Mouse (Mus musculus) hindbrain, embryonic 16.5 days (tissue): ENCODE data around the gene Celf2. TPM values are rescaled to one million over a fixed set of nuclear protein-coding genes. Genes with fewer than 3 reads are reported as not detected.

Source experiments
- ATAC-seq: fragments of 200-750 bp; cut with Nextera tagmentation; 2 replicates; pipeline ENCODE4 v1.8.0; 2017; ENCODE audit warnings: moderate TSS enrichment, moderate library complexity
- H3K27ac ChIP-seq: fragments of 300-500 bp; sonication (generic); 2 replicates; pipeline ENCODE4 v1.5.1; 2014; ENCODE audit warnings: low read depth, mild to moderate bottlenecking, control low read depth, low read length, moderate library complexity
- H3K27me3 ChIP-seq: fragments of 300-500 bp; sonication (generic); replicated peaks from 2 replicates; pipeline ENCODE4 v1.6.1; 2014; ENCODE audit warnings: low read length; ENCODE audit not compliant: control insufficient read depth, insufficient read depth
- H3K36me3 ChIP-seq: fragments of 300-500 bp; sonication (generic); 2 replicates; pipeline ENCODE4 v1.6.1; 2014; ENCODE audit warnings: mild to moderate bottlenecking, low read length, moderate library complexity, mixed read lengths; ENCODE audit not compliant: control insufficient read depth, insufficient read depth
- H3K4me1 ChIP-seq: fragments of 300-500 bp; sonication (generic); 2 replicates; pipeline ENCODE4 v1.6.1; 2014; ENCODE audit warnings: low read depth, low read length; ENCODE audit not compliant: control insufficient read depth, insufficient read depth
- H3K4me2 ChIP-seq: fragments of 300-500 bp; sonication (generic); 2 replicates; pipeline ENCODE4 v1.6.1; 2014; ENCODE audit warnings: mild to moderate bottlenecking, low read length, control low read depth, moderate library complexity
- H3K4me3 ChIP-seq: fragments of 300-500 bp; sonication (generic); 2 replicates; pipeline ENCODE4 v1.5.1; 2014; ENCODE audit warnings: mild to moderate bottlenecking, low read length, control low read depth, moderate library complexity
- H3K9ac ChIP-seq: fragments of 300-500 bp; sonication (generic); 2 replicates; pipeline ENCODE4 v1.6.1; 2014; ENCODE audit warnings: low read depth, mild to moderate bottlenecking, control low read depth, low read length, moderate library complexity
- H3K9me3 ChIP-seq: fragments of 300-500 bp; sonication (generic); 2 replicates; pipeline ENCODE4 v1.6.1; 2014; ENCODE audit warnings: mild to moderate bottlenecking, low read length, moderate library complexity; ENCODE audit not compliant: control insufficient read depth
- WGBS: fragments of 180-500 bp; shearing (Covaris S2); extraction: QIAGEN DNeasy Blood & Tissue Kit; methylation state at CpG from one replicate; pipeline ENCODE4 v1.1.7; 2014; 5-methylcytosine and 5-hydroxymethylcytosine counted together
- polyA plus RNA-seq: library from polyadenylated mRNA; unstranded; fragments of >200 nt; fragmentation: Nextera tagmentation; extraction: Ambion mirVana; gene quantifications from 2 replicates; pipeline ENCODE4 v1.2.1, GENCODE M21; 2015

Gene Celf2
- polyA plus RNA-seq, 1 experiment from 2014 or later, result 130 TPM

DNA sequence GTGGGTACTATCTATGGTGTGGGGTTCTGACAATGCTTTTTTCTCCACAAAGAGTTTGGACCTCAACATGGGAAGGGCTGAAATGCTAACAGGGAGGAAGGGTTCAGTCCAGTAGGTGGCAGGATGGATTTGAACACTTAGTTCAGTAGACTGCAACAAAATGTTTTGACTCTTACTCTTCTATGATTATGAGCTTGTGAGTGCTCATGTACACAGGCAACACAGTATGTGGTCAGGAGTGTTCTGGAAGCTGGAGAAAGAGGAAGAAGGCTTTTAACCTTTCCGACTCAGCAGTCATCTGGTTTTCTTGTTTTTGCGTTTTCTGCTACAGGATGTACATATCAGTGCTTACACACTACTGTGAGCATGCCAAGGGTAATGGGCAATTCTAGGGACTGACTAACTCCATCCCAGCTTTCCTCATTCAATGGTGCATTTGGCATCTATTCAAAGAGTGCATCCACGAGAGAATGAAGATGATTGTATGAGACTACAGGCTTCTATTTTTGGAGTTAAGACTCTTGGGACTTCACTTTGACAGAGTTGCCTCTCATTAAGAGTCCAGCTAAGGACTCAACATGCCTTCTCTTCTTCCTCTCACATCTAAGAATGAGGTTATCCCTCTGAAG, 867.0 kb downstream of the Celf2 start:
- WGBS, result 64% methylated on average over 3 of the region's 3 CpGs
- no peaks in the 10 kb centered on the region for H3K36me3 ChIP-seq
- no peaks in the 10 kb centered on the region for H3K27me3 ChIP-seq
- no peak overlapping the region for H3K4me2 ChIP-seq
- no peaks in the 10 kb centered on the region for H3K9me3 ChIP-seq
- no peak overlapping the region for H3K9ac ChIP-seq
- no peak for ATAC-seq
- H3K4me1 ChIP-seq, result peaks cover 2% of the 10 kb centered on the region; the same call in 1 of the 2 replicates
- H3K4me3 ChIP-seq, result no peak overlapping the region
- no peak overlapping the region for H3K27ac ChIP-seq

DNA sequence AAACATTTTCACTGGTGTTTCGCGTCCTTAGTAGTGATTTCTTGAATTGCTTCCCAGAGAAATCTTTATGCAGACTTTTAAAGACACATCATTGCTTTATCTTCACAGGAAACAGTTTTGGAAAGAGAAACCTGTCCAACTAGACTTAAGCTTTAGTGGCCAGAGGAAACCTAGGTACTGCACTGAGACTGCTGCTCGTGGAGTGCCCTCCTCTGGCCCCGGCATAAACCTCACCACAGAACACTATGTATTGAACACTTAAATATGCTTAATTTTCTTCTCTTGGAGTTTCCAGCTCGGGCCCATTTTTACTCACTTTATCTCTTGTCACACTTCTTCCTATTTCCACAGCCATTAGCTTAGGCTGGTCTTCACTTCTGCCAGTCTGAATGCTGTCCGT, 870.0 kb downstream of the Celf2 start:
- no peak overlapping the region for H3K27ac ChIP-seq
- no peaks in the 10 kb centered on the region for H3K27me3 ChIP-seq
- no peak overlapping the region for H3K9ac ChIP-seq
- no peaks in the 10 kb centered on the region for H3K36me3 ChIP-seq
- H3K9me3 ChIP-seq, result no peaks in the 10 kb centered on the region
- WGBS, result 85% methylated on average over 6 of the region's 6 CpGs
- no peak for ATAC-seq
- H3K4me2 ChIP-seq, result no peak overlapping the region
- no peak overlapping the region for H3K4me3 ChIP-seq
- peaks cover 2% of the 10 kb centered on the region; the same call in 1 of the 2 replicates for H3K4me1 ChIP-seq

DNA sequence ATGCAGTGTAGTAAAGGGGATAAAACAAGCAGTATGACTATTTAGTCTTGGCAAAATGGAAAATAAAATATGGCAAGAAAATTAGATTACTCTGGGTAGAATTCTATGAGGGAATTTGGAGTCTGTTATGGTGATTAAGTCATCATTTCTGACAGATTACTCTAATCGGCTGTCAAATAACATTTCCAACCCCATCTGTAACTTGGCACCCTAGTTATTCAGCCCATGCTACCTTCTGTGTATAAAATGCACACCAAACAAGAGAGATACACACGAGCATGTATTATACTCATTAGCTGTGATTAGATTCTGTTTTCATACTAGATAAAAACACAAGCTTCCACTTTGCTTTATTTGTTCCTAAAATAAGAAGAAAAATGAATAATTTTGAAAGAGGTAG, 872.2 kb downstream of the Celf2 start:
- H3K9ac ChIP-seq, result no peak overlapping the region
- no peaks in the 10 kb centered on the region for H3K9me3 ChIP-seq
- no peaks in the 10 kb centered on the region for H3K27me3 ChIP-seq
- H3K4me2 ChIP-seq, result no peak overlapping the region
- 51% methylated on average over 2 of the region's 2 CpGs for WGBS
- no peak for ATAC-seq
- H3K36me3 ChIP-seq, result no peaks in the 10 kb centered on the region
- H3K27ac ChIP-seq, result no peak overlapping the region
- no peak overlapping the region for H3K4me3 ChIP-seq
- no peaks in the 10 kb centered on the region for H3K4me1 ChIP-seq

DNA sequence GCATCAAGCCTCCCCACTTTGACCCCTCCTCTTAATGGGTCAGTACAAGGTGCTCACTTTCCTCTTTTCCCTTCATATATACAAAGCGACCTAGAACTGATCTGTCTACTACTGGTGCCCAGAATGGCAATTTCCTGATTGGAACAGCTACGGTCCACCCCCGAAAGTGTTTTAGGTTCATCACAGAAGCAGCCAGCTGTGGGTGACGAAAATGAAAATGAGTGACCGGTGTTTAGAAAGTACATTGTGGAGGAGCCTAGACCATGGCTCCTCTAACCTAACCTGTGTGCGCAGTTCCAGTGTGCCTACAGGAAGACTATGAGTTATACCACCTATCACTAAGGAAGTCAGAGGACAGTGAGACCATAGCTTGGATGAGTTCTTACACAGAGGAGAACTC, 874.5 kb downstream of the Celf2 start:
- H3K4me1 ChIP-seq, result no peaks in the 10 kb centered on the region
- H3K4me2 ChIP-seq, result no peak overlapping the region
- 95% methylated on average over 6 of the region's 6 CpGs for WGBS
- no peaks in the 10 kb centered on the region for H3K27me3 ChIP-seq
- no peak for ATAC-seq
- H3K9me3 ChIP-seq, result no peaks in the 10 kb centered on the region
- H3K27ac ChIP-seq, result no peak overlapping the region
- H3K36me3 ChIP-seq, result no peaks in the 10 kb centered on the region
- no peak overlapping the region for H3K9ac ChIP-seq
- H3K4me3 ChIP-seq, result no peak overlapping the region

DNA sequence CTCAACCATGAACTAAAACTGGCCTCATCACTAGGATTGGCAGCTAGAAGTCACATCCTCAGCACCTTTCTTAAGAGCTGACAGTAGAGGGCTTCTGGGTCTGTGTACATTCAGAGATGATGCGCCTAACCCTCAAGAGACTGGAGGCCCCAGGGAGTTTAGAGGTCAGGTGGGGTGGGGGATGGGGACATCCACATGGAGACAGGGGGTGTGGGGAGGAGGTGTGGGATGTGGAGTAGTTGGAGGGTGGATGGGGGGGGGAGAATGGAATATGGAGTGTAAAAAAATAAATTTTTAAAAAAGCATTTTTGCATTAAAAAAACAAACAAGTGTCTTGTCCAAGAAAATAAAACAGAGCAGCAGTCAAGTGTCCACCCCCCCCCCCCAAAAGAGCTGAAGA, 876.2 kb downstream of the Celf2 start:
- H3K36me3 ChIP-seq, result no peaks in the 10 kb centered on the region
- H3K9ac ChIP-seq, result no peak overlapping the region
- no peak overlapping the region for H3K27ac ChIP-seq
- 80% methylated on average over 1 of the region's 1 CpGs for WGBS
- no peak overlapping the region for H3K4me2 ChIP-seq
- no peak for ATAC-seq
- H3K27me3 ChIP-seq, result no peaks in the 10 kb centered on the region
- H3K4me1 ChIP-seq, result no peaks in the 10 kb centered on the region
- no peak overlapping the region for H3K4me3 ChIP-seq
- H3K9me3 ChIP-seq, result no peaks in the 10 kb centered on the region

DNA sequence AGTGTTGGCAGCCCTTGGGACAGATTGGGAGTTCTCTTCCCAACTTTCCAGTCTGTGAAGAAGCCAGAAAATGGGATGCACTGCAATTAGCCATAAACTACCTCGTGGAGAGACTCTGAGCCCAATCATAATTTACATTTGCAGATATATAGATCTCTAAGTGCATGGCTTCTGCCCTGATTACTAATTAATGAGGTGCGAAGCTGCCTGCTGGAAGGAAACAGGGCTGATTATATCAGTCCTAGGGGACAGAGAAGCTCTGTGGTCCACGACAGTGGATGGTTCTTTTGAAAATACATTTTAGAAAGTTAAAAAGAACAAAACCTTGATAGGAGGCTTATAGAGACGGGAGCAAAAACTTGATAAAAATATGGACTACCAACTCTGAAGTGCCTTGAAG, 885.6 kb downstream of the Celf2 start:
- Histone ChIP-seq H3K4me3 (no peak overlapping the region), H3K27ac (no peak overlapping the region), H3K9ac (no peak overlapping the region), H3K27me3 (no peaks in the 10 kb centered on the region), H3K9me3 (no peaks in the 10 kb centered on the region), H3K4me1 (no peaks in the 10 kb centered on the region; the same call in 1 of the 2 replicates), H3K36me3 (0 out of 2 replicates have a peak, but pooled peaks cover 5% of the 10 kb centered on the region), H3K4me2 (no peak overlapping the region)
- 55% methylated on average over 4 of the region's 4 CpGs for WGBS
- ATAC-seq, result no peak

DNA sequence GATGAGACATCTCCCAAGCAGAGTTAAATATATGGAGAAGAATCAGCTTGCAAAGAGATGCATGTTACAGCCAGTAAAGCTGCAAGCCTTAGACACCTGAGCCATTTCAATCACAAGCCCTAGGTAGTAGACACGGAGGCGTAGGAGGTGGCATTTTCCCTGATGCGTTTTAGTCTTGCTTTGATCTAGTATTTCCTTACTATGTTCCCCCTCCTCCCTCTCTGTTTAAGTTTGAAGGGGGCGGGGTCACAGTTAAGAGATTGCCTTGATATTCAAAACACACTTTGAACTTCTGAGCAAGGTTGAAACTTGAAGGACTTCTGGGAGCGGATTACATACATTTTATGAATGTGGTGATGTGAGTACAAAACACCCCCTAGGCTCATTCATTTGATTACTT, 887.3 kb downstream of the Celf2 start:
- H3K27ac ChIP-seq, result no peak overlapping the region
- no peaks in the 10 kb centered on the region; the same call in 1 of the 2 replicates for H3K4me1 ChIP-seq
- no peak overlapping the region for H3K4me2 ChIP-seq
- H3K4me3 ChIP-seq, result no peak overlapping the region
- 87% methylated on average over 5 of the region's 5 CpGs for WGBS
- ATAC-seq, result no peak
- no peaks in the 10 kb centered on the region for H3K27me3 ChIP-seq
- H3K9ac ChIP-seq, result no peak overlapping the region
- no peaks in the 10 kb centered on the region for H3K9me3 ChIP-seq
- 0 out of 2 replicates have a peak, but pooled peaks cover 5% of the 10 kb centered on the region for H3K36me3 ChIP-seq

DNA sequence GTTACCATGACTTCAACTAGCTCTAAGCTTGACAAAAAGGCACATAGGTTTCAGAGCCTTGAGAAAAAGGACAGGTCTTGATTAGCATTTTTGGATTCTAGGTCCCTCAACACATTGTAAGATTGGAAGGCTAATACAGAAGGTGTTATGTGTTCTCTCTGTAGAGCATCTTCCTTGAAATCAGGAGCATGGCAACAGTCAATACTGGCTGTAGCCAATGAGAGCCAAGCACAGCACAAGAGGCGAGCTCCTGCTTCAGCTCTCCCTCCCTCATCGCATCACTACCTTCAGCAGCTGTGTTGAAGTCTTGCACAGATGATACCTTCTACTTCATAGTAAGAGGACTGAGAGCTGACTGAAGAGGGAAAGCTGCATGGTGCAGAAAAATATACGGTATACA, 890.5 kb downstream of the Celf2 start:
- WGBS, result 86% methylated on average over 3 of the region's 3 CpGs
- H3K4me3 ChIP-seq, result no peak overlapping the region
- H3K4me1 ChIP-seq, result no peaks in the 10 kb centered on the region; the same call in 1 of the 2 replicates
- H3K9ac ChIP-seq, result no peak overlapping the region
- no peak overlapping the region for H3K27ac ChIP-seq
- no peak for ATAC-seq
- H3K9me3 ChIP-seq, result no peaks in the 10 kb centered on the region
- 0 out of 2 replicates have a peak, but pooled peaks cover 2% of the 10 kb centered on the region for H3K36me3 ChIP-seq
- H3K4me2 ChIP-seq, result no peak overlapping the region
- no peaks in the 10 kb centered on the region for H3K27me3 ChIP-seq

DNA sequence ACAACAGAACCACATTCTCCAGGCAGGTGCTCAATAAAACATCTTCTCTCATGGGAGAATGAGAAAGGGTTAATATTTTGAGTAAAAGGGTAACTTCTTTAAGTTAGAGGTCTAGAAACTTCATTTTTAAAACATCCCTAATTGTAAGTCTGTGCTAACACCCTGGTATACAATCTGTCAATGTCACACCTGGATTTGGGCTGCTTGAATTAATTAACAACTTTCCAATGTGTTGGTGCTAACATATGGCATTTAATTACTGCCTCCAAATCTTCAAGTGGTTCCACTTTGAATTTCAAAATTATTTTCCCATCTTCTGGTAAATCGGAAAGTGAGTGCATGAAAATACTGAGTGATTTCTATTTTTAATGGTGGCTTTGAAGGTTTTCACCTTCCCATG, 890.9 kb downstream of the Celf2 start:
- no peak overlapping the region for H3K9ac ChIP-seq
- no peak overlapping the region for H3K27ac ChIP-seq
- no peaks in the 10 kb centered on the region for H3K4me1 ChIP-seq
- no peak overlapping the region for H3K4me2 ChIP-seq
- no peaks in the 10 kb centered on the region for H3K27me3 ChIP-seq
- 0 out of 2 replicates have a peak, but pooled peaks cover 2% of the 10 kb centered on the region for H3K36me3 ChIP-seq
- H3K9me3 ChIP-seq, result no peaks in the 10 kb centered on the region
- H3K4me3 ChIP-seq, result no peak overlapping the region
- no peak for ATAC-seq
- WGBS, result 76% methylated on average over 1 of the region's 1 CpGs
